Mouse (Mus musculus) spleen, adult 12 weeks (tissue): ENCODE results near the gene Pdlim3.
A peak's percentile ranks its signal among the peaks of the same experiment; 100 is the strongest.

Source experiments
- DNase-seq: peaks from one replicate; pipeline ENCODE4 v3.0.0; 2022; ENCODE audit warnings: low spot score

Gene Pdlim3

DNA sequence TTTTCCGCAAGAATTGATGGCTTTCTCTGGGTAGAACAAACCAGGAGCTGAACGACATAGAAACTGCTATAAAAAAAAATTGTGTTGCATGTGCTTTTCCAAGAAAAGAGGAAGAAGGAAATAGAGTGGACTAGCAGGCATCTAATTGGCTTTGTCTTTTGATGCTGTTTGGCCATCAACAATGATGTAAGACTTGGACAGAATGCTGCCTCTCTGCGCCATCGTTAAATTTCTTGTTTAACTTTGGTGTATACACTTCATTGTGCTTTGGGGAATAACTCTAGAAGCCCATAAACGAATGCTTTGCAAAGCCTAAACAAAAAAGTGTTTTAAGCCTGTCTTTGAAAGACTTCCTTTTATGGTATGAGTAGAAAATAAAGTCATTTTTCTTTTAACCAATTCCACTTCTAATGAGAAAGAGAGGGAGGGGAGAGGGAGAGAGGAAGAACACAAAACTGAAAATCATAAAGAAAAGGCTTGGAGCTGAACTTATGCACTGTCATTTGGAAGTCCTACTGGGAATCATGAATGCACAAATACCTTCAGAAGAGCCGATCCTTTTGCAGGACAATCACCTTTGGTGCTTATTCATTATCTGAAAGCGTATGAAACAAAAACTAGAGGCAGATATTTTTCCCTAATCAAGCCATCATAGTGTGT lies 20.5 kb downstream of the Pdlim3 start:
- no peak for DNase-seq

- no peak for DNase-seq
Observed at GRCm38 (mm10) chr8:45906251-45906619, 21.0 kb downstream of the Pdlim3 start.

GRCm38 (mm10) chr8:45913707-45914106 lies 28.4 kb downstream of the Pdlim3 start:
- DNase-seq = no peak

- DNase-seq = no peak
Observed at GRCm38 (mm10) chr8:45916496-45916895, 31.2 kb downstream of the Pdlim3 start.

DNA sequence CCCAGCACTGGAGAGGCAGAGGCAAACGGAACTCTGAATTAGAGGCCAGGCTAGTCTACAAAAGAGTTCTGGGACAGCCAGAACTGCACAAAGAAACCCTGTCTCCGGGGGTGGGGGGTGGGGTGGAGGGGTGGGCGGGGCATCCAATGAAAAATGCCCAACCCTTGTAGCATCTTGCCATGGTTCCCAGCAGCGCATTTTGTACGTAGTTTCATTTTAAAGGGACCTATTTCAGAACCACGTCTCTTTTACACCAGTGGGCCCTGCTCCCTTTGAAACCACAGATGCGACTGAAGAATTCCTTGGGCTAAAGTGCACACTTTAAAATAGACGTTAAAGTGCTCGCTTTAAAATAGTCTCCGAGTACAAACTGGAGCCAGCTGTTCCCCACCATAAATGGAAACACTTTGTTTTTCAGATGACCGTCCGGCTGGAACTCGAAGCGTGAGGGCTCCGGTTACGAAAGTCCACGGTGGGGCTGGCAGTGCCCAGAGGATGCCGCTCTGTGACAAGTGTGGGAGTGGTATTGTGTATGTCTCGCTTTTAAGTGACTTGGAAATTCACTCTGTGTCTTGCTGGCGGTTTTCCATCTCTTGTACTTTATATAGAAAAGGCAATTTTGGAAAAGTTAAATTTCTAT lies 31.9 kb downstream of the Pdlim3 start:
- DNase-seq = no peak

- DNase-seq = no peak
Observed at GRCm38 (mm10) chr8:45918891-45919290, 33.6 kb downstream of the Pdlim3 start.

DNA sequence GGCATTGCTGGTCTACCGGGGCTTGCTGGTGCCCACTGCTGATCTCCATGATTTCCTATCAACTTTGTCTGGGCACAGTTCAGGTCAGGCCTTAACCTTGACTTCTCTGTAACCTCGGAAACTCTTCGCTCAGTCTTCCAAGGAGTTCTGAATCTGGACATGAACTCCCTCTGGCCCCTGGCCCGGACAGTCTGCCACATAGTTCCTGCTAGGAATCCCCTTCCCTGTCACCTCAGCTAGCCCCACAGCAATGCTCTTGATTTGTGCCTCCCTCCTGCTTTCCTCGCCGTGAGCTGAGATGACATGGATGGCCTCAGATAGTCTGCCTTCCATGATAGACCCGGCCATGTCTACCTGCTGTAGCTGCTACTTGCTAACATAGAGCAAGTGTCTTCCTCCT lies 35.1 kb downstream of the Pdlim3 start:
- DNase-seq = no peak

- DNase-seq = no peak
Observed at GRCm38 (mm10) chr8:45922116-45922515, 36.9 kb downstream of the Pdlim3 start.

GRCm38 (mm10) chr8:45934582-45935014 lies 49.3 kb downstream of the Pdlim3 start, which contains the start of gene Ccdc110:
Ccdc110 (plus strand) TSS chr8:45934619.
- DNase-seq = peak; percentile 74

GRCm38 (mm10) chr8:45936986-45937385 lies 51.7 kb downstream of the Pdlim3 start:
- no peak for DNase-seq

DNA sequence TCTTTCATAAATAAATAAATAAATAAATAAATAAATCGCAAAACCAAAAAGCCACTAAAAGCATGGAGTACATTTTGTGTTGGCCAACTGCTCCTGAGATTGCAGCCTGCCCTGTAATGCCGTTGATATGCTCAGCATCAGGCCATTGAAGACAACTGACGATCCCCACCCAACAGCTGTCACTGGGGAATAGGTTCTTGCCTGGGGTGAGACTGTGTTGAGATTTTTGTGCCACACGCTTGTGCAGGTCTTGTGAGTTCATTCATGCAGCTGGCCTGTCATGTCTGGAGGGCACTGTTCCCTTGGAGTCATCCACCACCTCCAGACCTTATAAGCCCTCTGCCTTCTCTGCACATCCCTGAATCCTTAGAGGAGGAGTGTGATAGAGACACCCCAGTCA lies 61.0 kb downstream of the Pdlim3 start:
- no peak for DNase-seq

- no peak for DNase-seq
Observed at GRCm38 (mm10) chr8:45950622-45951021, 65.4 kb downstream of the Pdlim3 start.
